Mouse (Mus musculus) MEL (cell line): ENCODE results near the gene Snx29. TPM values are rescaled to one million over a fixed set of nuclear protein-coding genes. Genes with fewer than 3 reads are reported as not detected.

ENCODE experiments used
- DNase-seq: peaks from one replicate; pipeline ENCODE4 v3.0.0; 2011; ENCODE audit warnings: low read depth, low spot score
- H3K27ac ChIP-seq: 2 replicates; pipeline ENCODE4 v1.5.1; 2012; ENCODE audit warnings: low read depth, mild to moderate bottlenecking, control low read depth, low read length, moderate library complexity; ENCODE audit not compliant: control insufficient read depth
- H3K27me3 ChIP-seq, 2 experiments: fragments of 150-350 bp in 1 of 2; sonication (generic) in 1 of 2; 2 replicates each; pipeline ENCODE4 v1.6.1; 2012; ENCODE audit warnings: low read length in 2 of 2, mild to moderate bottlenecking in 2 of 2, improper control_type of control experiment in 1 of 2, moderate library complexity in 1 of 2; ENCODE audit not compliant: insufficient read depth in 2 of 2, control insufficient read depth in 1 of 2
- H3K36me3 ChIP-seq, 2 experiments: 2 replicates each; pipeline ENCODE4 v1.6.1; 2012 to 2014; ENCODE audit warnings: low read length in 2 of 2, improper control_type of control experiment in 1 of 2, inconsistent platforms in 1 of 2, mild to moderate bottlenecking in 1 of 2; ENCODE audit not compliant: insufficient read depth in 2 of 2, control insufficient read depth in 1 of 2
- H3K4me1 ChIP-seq, 2 experiments: fragments of 150-350 bp in 1 of 2; sonication (generic) in 1 of 2; 2 replicates each; pipeline ENCODE4 v1.6.1; 2012; ENCODE audit warnings: low read length in 2 of 2, improper control_type of control experiment in 1 of 2, mild to moderate bottlenecking in 1 of 2; ENCODE audit not compliant: insufficient read depth in 2 of 2, control insufficient read depth in 1 of 2
- H3K4me3 ChIP-seq, 2 experiments: fragments of 150-350 bp in 1 of 2; sonication (generic) in 1 of 2; 2 replicates each; pipeline ENCODE4 v1.5.1; 2012; ENCODE audit warnings: low read depth in 2 of 2, low read length in 2 of 2, mild to moderate bottlenecking in 2 of 2, moderate library complexity in 2 of 2, control low read depth in 1 of 2, improper control_type of control experiment in 1 of 2; ENCODE audit not compliant: control insufficient read depth in 1 of 2, insufficient read depth in 1 of 2
- H3K79me2 ChIP-seq: 2 replicates; pipeline ENCODE4 v1.6.1; 2012; ENCODE audit warnings: mild to moderate bottlenecking, low read length, moderate library complexity; ENCODE audit not compliant: control insufficient read depth, poor library complexity, insufficient read depth
- H3K9ac ChIP-seq: 2 replicates; pipeline ENCODE4 v1.6.1; 2012; ENCODE audit warnings: low read depth, mild to moderate bottlenecking, control low read depth, low read length, moderate library complexity; ENCODE audit not compliant: control insufficient read depth, poor library complexity, severe bottlenecking
- H3K9me3 ChIP-seq: fragments of 150-350 bp; sonication (generic); replicated peaks from 2 replicates; pipeline ENCODE4 v1.6.1; 2012; ENCODE audit warnings: mild to moderate bottlenecking, low read length, improper control_type of control experiment, moderate library complexity; ENCODE audit not compliant: insufficient read depth
- CHD1 ChIP-seq: IDR thresholded peaks from 2 replicates; pipeline ENCODE4 v1.6.1; 2012; ENCODE audit warnings: low read depth, mild to moderate bottlenecking, inconsistent platforms, low read length, improper control_type of control experiment
- CHD2 ChIP-seq: IDR thresholded peaks from 2 replicates; pipeline ENCODE4 v1.6.1; 2011; ENCODE audit warnings: low read length, improper control_type of control experiment
- CTCF ChIP-seq, 3 experiments: IDR thresholded peaks in 2 of 3; conservative IDR thresholded peaks in 1 of 3; 2 replicates each; pipeline ENCODE4 v1.5.1; 2011 to 2012; ENCODE audit warnings: low read length in 3 of 3, low read depth in 2 of 3, mild to moderate bottlenecking in 2 of 3, improper control_type of control experiment in 1 of 3, inconsistent platforms in 1 of 3, mixed read lengths in 1 of 3, moderate library complexity in 1 of 3; ENCODE audit not compliant: control insufficient read depth in 1 of 3, insufficient read depth in 1 of 3, poor library complexity in 1 of 3, severe bottlenecking in 1 of 3
- ELF1 ChIP-seq: IDR thresholded peaks from 2 replicates; pipeline ENCODE4 v1.6.1; 2014; ENCODE audit warnings: low read depth, mild to moderate bottlenecking, inconsistent platforms, low read length, improper control_type of control experiment, moderate library complexity
- EP300 ChIP-seq, 2 experiments: IDR thresholded peaks; 2 replicates each; pipeline ENCODE4 v1.6.1; 2011; ENCODE audit warnings: improper control_type of control experiment in 2 of 2, low read length in 2 of 2, low read depth in 1 of 2, mild to moderate bottlenecking in 1 of 2
- ETS1 ChIP-seq: IDR thresholded peaks from 2 replicates; pipeline ENCODE4 v1.6.1; 2012; ENCODE audit warnings: low read depth, mild to moderate bottlenecking, inconsistent platforms, low read length, improper control_type of control experiment, moderate library complexity
- GABPA ChIP-seq: IDR thresholded peaks from 2 replicates; pipeline ENCODE4 v1.6.1; 2012; ENCODE audit warnings: low read depth, mild to moderate bottlenecking, inconsistent platforms, low read length, improper control_type of control experiment, moderate library complexity
- GATA1 ChIP-seq: IDR thresholded peaks from 2 replicates; pipeline ENCODE4 v1.6.1; 2011; ENCODE audit warnings: low read depth, low read length, improper control_type of control experiment
- HCFC1 ChIP-seq: IDR thresholded peaks from 2 replicates; pipeline ENCODE4 v1.6.1; 2012; ENCODE audit warnings: low read depth, mild to moderate bottlenecking, inconsistent platforms, low read length, improper control_type of control experiment, moderate library complexity
- JUND ChIP-seq: IDR thresholded peaks from 2 replicates; pipeline ENCODE4 v1.6.1; 2011; ENCODE audit warnings: low read depth, mild to moderate bottlenecking, improper control_type of control experiment, low read length
- MAFK ChIP-seq: IDR thresholded peaks from 2 replicates; pipeline ENCODE4 v1.6.1; 2011; ENCODE audit warnings: low read depth, mild to moderate bottlenecking, low read length, improper control_type of control experiment, borderline replicate concordance
- MAZ ChIP-seq: IDR thresholded peaks from 2 replicates; pipeline ENCODE4 v1.6.1; 2012; ENCODE audit warnings: low read depth, mild to moderate bottlenecking, inconsistent platforms, low read length, improper control_type of control experiment
- MEF2A ChIP-seq: IDR thresholded peaks from 2 replicates; pipeline ENCODE4 v1.6.1; 2014; ENCODE audit warnings: low read depth, mild to moderate bottlenecking, inconsistent platforms, low read length, improper control_type of control experiment; ENCODE audit not compliant: poor library complexity, insufficient replicate concordance, severe bottlenecking; ENCODE audit errors: extremely low read depth
- NELFE ChIP-seq: IDR thresholded peaks from 2 replicates; pipeline ENCODE4 v1.6.1; 2011; ENCODE audit warnings: low read depth, low read length, improper control_type of control experiment
- NRF1 ChIP-seq: IDR thresholded peaks from 2 replicates; pipeline ENCODE4 v1.6.1; 2014; ENCODE audit warnings: low read depth, mild to moderate bottlenecking, inconsistent platforms, low read length, improper control_type of control experiment, moderate library complexity; ENCODE audit not compliant: poor library complexity, insufficient read depth, severe bottlenecking
- POLR2A ChIP-seq, 2 experiments: IDR thresholded peaks; 2 replicates each; pipeline ENCODE4 v1.6.1; 2011 to 2012; ENCODE audit warnings: low read length in 2 of 2, mild to moderate bottlenecking in 2 of 2, control low read depth in 1 of 2, improper control_type of control experiment in 1 of 2, low read depth in 1 of 2, moderate library complexity in 1 of 2; ENCODE audit not compliant: control insufficient read depth in 1 of 2, insufficient read depth in 1 of 2, poor library complexity in 1 of 2
- POLR2AphosphoS2 ChIP-seq: IDR thresholded peaks from 2 replicates; pipeline ENCODE4 v1.6.1; 2011; ENCODE audit warnings: low read length, improper control_type of control experiment
- POLR2AphosphoS5 ChIP-seq: IDR thresholded peaks from 2 replicates; pipeline ENCODE4 v1.6.1; 2012; ENCODE audit warnings: low read depth, borderline replicate concordance, mild to moderate bottlenecking, inconsistent platforms, low read length, moderate library complexity, mixed read lengths
- RCOR1 ChIP-seq: IDR thresholded peaks from 2 replicates; pipeline ENCODE4 v1.6.1; 2012; ENCODE audit warnings: low read depth, mild to moderate bottlenecking, inconsistent platforms, low read length, improper control_type of control experiment
- SMC3 ChIP-seq: IDR thresholded peaks from 2 replicates; pipeline ENCODE4 v1.6.1; 2011; ENCODE audit warnings: low read depth, low read length, improper control_type of control experiment
- TCF12 ChIP-seq: IDR thresholded peaks from 2 replicates; pipeline ENCODE4 v1.6.1; 2014; ENCODE audit warnings: low read depth, mild to moderate bottlenecking, inconsistent platforms, low read length, improper control_type of control experiment, moderate library complexity
- UBTF ChIP-seq: IDR thresholded peaks from 2 replicates; pipeline ENCODE4 v1.6.1; 2012; ENCODE audit warnings: low read depth, mild to moderate bottlenecking, inconsistent platforms, low read length, improper control_type of control experiment, moderate library complexity, borderline replicate concordance; ENCODE audit not compliant: insufficient read depth
- USF1 ChIP-seq: IDR thresholded peaks from 2 replicates; pipeline ENCODE4 v1.6.1; 2014; ENCODE audit warnings: low read depth, mild to moderate bottlenecking, inconsistent platforms, low read length, improper control_type of control experiment, moderate library complexity
- USF2 ChIP-seq, 2 experiments: IDR thresholded peaks; 2 replicates each; pipeline ENCODE4 v1.6.1; 2011 to 2012; ENCODE audit warnings: improper control_type of control experiment in 2 of 2, low read length in 2 of 2, borderline replicate concordance in 1 of 2, inconsistent platforms in 1 of 2, low read depth in 1 of 2, mild to moderate bottlenecking in 1 of 2; ENCODE audit not compliant: insufficient read depth in 1 of 2
- ZKSCAN1 ChIP-seq: IDR thresholded peaks from 2 replicates; pipeline ENCODE4 v1.6.1; 2012; ENCODE audit warnings: low read depth, mild to moderate bottlenecking, inconsistent platforms, low read length, improper control_type of control experiment, moderate library complexity
- ZNF384 ChIP-seq: IDR thresholded peaks from 2 replicates; pipeline ENCODE4 v1.6.1; 2012; ENCODE audit warnings: low read depth, mild to moderate bottlenecking, inconsistent platforms, low read length, improper control_type of control experiment
- polyA plus RNA-seq, 2 experiments: library from polyadenylated mRNA; stranded (reverse) in 1 of 2; unstranded in 1 of 2; fragments of >175 nt in 1 of 2; fragments of >200 nt in 1 of 2; gene quantifications; 2 replicates each; pipeline versions ENCODE4 v1.2.1 to v1.2.4; 2012; ENCODE audit warnings: low replicate concordance in 2 of 2, low read depth in 1 of 2; ENCODE audit not compliant: insufficient read length in 2 of 2, insufficient read depth in 1 of 2, missing spikeins in 1 of 2
- total RNA-seq: library from RNA; depleted of rRNA; stranded (reverse); fragments of 300-350 nt; gene quantifications from 2 replicates; pipeline ENCODE4 v1.2.3, GENCODE M21; 2012

Gene Snx29
- total and polyA plus RNA-seq, 3 experiments, result 0.72 to 0.73 TPM; not detected in 1

DNA sequence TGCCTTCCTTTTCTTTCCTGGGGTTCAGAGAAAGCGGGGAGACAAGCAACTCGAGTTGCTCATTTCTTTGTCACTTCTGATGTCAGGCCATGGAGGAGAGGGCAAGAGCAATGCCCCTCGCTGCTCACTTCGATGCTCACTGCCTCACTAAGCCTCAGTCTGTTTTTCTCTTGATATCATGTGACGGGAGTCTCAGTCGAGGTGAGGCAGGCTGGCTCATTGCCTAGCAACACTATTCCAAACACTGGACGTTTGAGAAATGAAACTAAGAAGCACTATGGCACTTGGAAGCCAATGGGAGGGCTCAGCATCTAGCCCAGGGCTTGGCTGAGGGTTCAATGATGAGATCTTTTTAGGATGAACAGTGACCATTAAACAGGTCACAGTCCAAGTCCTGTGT, 102.6 kb downstream of the Snx29 start:
- H3K4me3 ChIP-seq, result no peak overlapping the region
- H3K27ac ChIP-seq, result no peak overlapping the region
- no peaks in the 10 kb centered on the region; a peak in 1 of 4 replicates for H3K4me1 ChIP-seq
- H3K9ac ChIP-seq, result no peak overlapping the region
- H3K79me2 ChIP-seq, result no peaks in the 10 kb centered on the region
- TF ChIP-seq TCF12, result no peak
- TF ChIP-seq JUND, result no peak
- no peaks in the 10 kb centered on the region for H3K9me3 ChIP-seq
- no peaks in the 10 kb centered on the region for H3K27me3 ChIP-seq
- no peak for DNase-seq
- H3K36me3 ChIP-seq, result no peaks in the 10 kb centered on the region

DNA sequence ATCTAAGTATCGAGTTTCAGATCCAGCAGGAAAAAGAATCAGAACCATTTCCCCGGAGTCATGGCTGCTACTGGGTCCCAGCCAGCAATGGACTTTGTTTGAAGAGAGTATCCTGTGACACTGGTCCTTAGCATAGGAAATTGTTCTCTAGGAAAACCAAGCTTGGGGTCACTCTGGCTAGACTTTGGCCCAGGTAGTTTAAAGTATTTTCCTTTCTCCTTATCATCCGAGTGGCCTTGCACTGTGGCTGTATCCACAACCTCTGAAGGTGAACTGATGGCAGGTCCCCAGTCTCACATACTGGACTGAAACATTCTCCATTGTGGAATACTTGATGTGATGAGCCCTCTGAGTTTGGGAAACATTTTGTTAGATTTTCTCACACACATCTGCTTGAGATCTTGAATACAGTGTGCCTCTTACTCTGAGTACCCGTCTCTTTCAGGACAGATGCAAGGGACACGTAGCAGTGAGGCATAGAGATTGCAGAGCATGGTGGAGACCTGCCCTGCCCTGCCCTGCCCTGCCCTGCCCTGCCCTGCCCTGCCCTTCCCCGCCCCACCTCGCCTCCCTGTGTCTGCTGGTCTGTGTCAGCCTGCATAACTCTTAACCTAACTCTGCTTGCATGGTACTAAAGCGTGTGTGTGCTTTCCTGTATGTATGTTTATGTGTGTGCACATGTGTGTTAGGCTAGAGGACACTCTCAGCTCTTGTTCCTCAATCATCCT, 104.3 kb downstream of the Snx29 start:
- H3K27ac ChIP-seq, result no peak overlapping the region

DNA sequence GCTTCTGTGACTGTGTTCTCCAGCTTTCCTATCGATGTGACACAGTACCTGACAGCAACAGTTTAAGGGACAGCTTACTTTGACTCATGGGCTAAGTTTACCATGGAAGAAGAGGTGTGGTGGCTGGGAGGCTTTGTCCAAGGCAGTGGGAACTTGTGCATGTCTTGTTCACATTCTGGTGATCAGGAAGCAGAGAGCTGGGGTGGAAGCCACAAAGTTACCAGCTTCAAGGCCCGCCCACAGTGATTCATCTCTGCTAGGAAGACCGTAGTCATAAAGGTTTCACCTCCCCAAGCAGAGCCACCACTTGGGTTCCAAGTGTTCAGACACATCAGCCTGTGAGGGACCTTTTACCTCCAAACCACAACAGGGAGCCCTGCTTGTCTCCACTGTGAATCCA, 107.1 kb downstream of the Snx29 start:
- H3K36me3 ChIP-seq, result no peaks in the 10 kb centered on the region
- no peak overlapping the region for H3K27ac ChIP-seq
- H3K79me2 ChIP-seq, result no peaks in the 10 kb centered on the region
- TF ChIP-seq TCF12 (no peak), ZNF384 (no peak), CHD1 (no peak), USF2 (IDR thresholded peaks at IDR 0.05; ENCODE audit: borderline replicate concordance in 1 of 2, insufficient read depth in 1 of 2, low read depth in 1 of 2, low read length in 2 of 2) (no peak), CHD2 (no peak), GABPA (no peak), POLR2AphosphoS2 (no peak), HCFC1 (no peak), SMC3 (no peak), GATA1 (no peak)
- no peak overlapping the region for H3K9ac ChIP-seq
- DNase-seq, result no peak
- H3K27me3 ChIP-seq, result no peaks in the 10 kb centered on the region; a peak in 1 of 4 replicates
- H3K4me1 ChIP-seq, result no peaks in the 10 kb centered on the region
- H3K9me3 ChIP-seq, result no peaks in the 10 kb centered on the region
- no peak overlapping the region for H3K4me3 ChIP-seq

More for the DNA sequence above, 104.3 kb downstream of the Snx29 start:
- Histone ChIP-seq H3K9me3 (no peaks in the 10 kb centered on the region), H3K27me3 (no peaks in the 10 kb centered on the region; a peak in 1 of 4 replicates), H3K79me2 (no peaks in the 10 kb centered on the region), H3K4me1 (no peaks in the 10 kb centered on the region; a peak in 1 of 4 replicates), H3K36me3 (no peaks in the 10 kb centered on the region), H3K9ac (no peak overlapping the region), H3K4me3 (no peak overlapping the region)
- DNase-seq, result no peak
- TF ChIP-seq POLR2A (IDR thresholded peaks at IDR 0.05; ENCODE audit: control insufficient read depth in 1 of 2, insufficient read depth in 1 of 2, low read depth in 1 of 2, low read length in 2 of 2, poor library complexity in 1 of 2), result no peak
- TF ChIP-seq CTCF (IDR thresholded peaks at IDR 0.05 in 2 of 3, conservative IDR thresholded peaks at IDR 0.05 in 1 of 3; ENCODE audit: control insufficient read depth in 1 of 3, insufficient read depth in 1 of 3, low read depth in 2 of 3, low read length in 3 of 3, poor library complexity in 1 of 3, severe bottlenecking in 1 of 3), result no peak
- TF ChIP-seq MAZ, result no peak
- no peak for TF ChIP-seq NRF1
- no peak for TF ChIP-seq ZKSCAN1
- no peak for TF ChIP-seq ETS1
- TF ChIP-seq EP300 (IDR thresholded peaks at IDR 0.05; ENCODE audit: low read depth in 1 of 2, low read length in 2 of 2), result no peak
- TF ChIP-seq MAFK, result no peak
- TF ChIP-seq NELFE, result no peak
- TF ChIP-seq CHD2, result no peak
- TF ChIP-seq UBTF, result no peak
- no peak for TF ChIP-seq ELF1
- no peak for TF ChIP-seq CHD1
- no peak for TF ChIP-seq USF2 (IDR thresholded peaks at IDR 0.05; ENCODE audit: borderline replicate concordance in 1 of 2, insufficient read depth in 1 of 2, low read depth in 1 of 2, low read length in 2 of 2)
- TF ChIP-seq USF1, result no peak
- TF ChIP-seq TCF12, result no peak
- no peak for TF ChIP-seq RCOR1
- TF ChIP-seq POLR2AphosphoS5, result no peak
- TF ChIP-seq MEF2A, result no peak
- TF ChIP-seq, all 39 proteins: peak for 0
